Mouse (Mus musculus) gastrocnemius, postnatal 25 days (tissue): ENCODE data around the gene Esrrg. TPM values are rescaled to one million over a fixed set of nuclear protein-coding genes. Genes with fewer than 3 reads are reported as not detected.

ENCODE experiments used
- DNase-seq: peaks from one replicate; pipeline ENCODE4 v3.0.0; 2022
- long read RNA-seq, 2 experiments: library from polyadenylated mRNA; stranded (forward); transcript quantifications; one replicate each; pipeline ENCODE4 v2.0.0; 2021
- total RNA-seq, 2 experiments: library from RNA; stranded (reverse); gene quantifications; 1 replicate in 1 of 2; 2 replicates in 1 of 2; pipeline ENCODE4 v1.2.3; 2021

Gene Esrrg
- total RNA-seq = 10 to 100 TPM; 15.1 to 24.8 TPM
- long read RNA-seq, experiment 1, partial matches to known transcripts = 2 of 12 reads
- long read RNA-seq, experiment 1, other reads (novel, unspliced or antisense) = 10 of 12 reads
- long read RNA-seq, experiment 2, full-length matches to known transcripts = 1 of 15 reads
- long read RNA-seq, experiment 2, partial matches to known transcripts = 3 of 15 reads
- long read RNA-seq, experiment 2, other reads (novel, unspliced or antisense) = 11 of 15 reads

GRCm38 (mm10) chr1:187608261-187608921 is at the start of gene Esrrg:
Esrrg (plus strand) TSS chr1:187608791.
- no peak for DNase-seq

- no peak for DNase-seq
Observed at GRCm38 (mm10) chr1:187583982-187584381, 24.6 kb upstream of the Esrrg start.

GRCm38 (mm10) chr1:187586541-187587075 is 22.0 kb upstream of the Esrrg start:
- no peak for DNase-seq

GRCm38 (mm10) chr1:187602942-187603341 is 5.6 kb upstream of the Esrrg start:
- DNase-seq = no peak

GRCm38 (mm10) chr1:187604063-187604484 is 4.5 kb upstream of the Esrrg start:
- DNase-seq = no peak

GRCm38 (mm10) chr1:187604691-187605310 is 3.8 kb upstream of the Esrrg start:
- no peak for DNase-seq

- no peak for DNase-seq
Observed at GRCm38 (mm10) chr1:187605391-187606270, 3.0 kb upstream of the Esrrg start.

- no peak for DNase-seq
Observed at GRCm38 (mm10) chr1:187606271-187607040, 2.1 kb upstream of the Esrrg start.

GRCm38 (mm10) chr1:187607065-187608047 is 1.2 kb upstream of the Esrrg start:
- DNase-seq = no peak

- DNase-seq = peak; percentile 16
Observed at GRCm38 (mm10) chr1:187609021-187609852, 646 bp downstream of the Esrrg start.

GRCm38 (mm10) chr1:187609853-187610230 is 1.3 kb downstream of the Esrrg start:
- no peak for DNase-seq

- no peak for DNase-seq
Observed at GRCm38 (mm10) chr1:187610336-187610948, 1.9 kb downstream of the Esrrg start.

- no peak for DNase-seq
Observed at GRCm38 (mm10) chr1:187611925-187612324, 3.3 kb downstream of the Esrrg start.

GRCm38 (mm10) chr1:187613277-187613676 is 4.7 kb downstream of the Esrrg start:
- no peak for DNase-seq

- DNase-seq = no peak
Observed at GRCm38 (mm10) chr1:187623981-187624380, 15.4 kb downstream of the Esrrg start.

GRCm38 (mm10) chr1:187630361-187630760 is 21.8 kb downstream of the Esrrg start:
- DNase-seq = no peak

GRCm38 (mm10) chr1:187631486-187631885 is 22.9 kb downstream of the Esrrg start:
- DNase-seq = no peak

- DNase-seq = peak; percentile 53
Observed at GRCm38 (mm10) chr1:187645258-187645657, 36.7 kb downstream of the Esrrg start.

GRCm38 (mm10) chr1:187648551-187648950 is 40.0 kb downstream of the Esrrg start:
- DNase-seq = no peak
